Mouse (Mus musculus) liver, embryonic 14.5 days (tissue): Measurements from ENCODE around the gene Tusc2.

Source experiments
- CTCF ChIP-seq: IDR thresholded peaks from 2 replicates; pipeline ENCODE4 v1.5.1; 2016; ENCODE audit warnings: antibody characterized with exemption, low read depth, control low read depth
- EP300 ChIP-seq: IDR thresholded peaks from 2 replicates; pipeline ENCODE4 v1.6.1; 2016; ENCODE audit warnings: antibody characterized with exemption, low read depth

DNA sequence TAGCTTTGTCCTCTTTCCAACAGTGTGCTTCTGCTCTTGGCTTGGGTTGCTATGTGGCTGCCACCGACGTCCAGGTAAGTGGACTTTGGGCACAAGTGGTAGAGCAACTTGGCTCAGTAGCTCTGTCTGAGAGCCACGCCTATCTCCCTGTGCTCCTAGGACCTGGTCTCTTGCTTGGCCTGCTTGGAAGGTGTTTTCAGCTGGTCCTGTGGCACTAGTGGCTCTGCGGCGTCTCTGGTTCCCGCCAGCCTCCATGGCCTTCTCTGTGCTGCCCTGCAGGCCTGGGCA, 27.7 kb downstream of the Tusc2 start:
- no peak for TF ChIP-seq CTCF
- TF ChIP-seq EP300 = no peak
